Mouse (Mus musculus): Measurements from ENCODE around the gene Fam173a.
"Not testable (repeated sequence)": the region's sequence is repeated elsewhere in the genome, so short reads cannot be mapped to it uniquely, and the experiment has no call there.

Gene Fam173a

GRCm38 (mm10) chr17:25761561-25761970 lies 31.1 kb downstream of the Fam173a start:
- DNase-seq (ENCODE audit: low read depth, low spot score): peak; percentile 84

GRCm38 (mm10) chr17:25760148-25760547 lies 32.6 kb downstream of the Fam173a start:
- peak; percentile 57 for DNase-seq (ENCODE audit: low read depth, low spot score)

GRCm38 (mm10) chr17:25757691-25758090 lies 35.0 kb downstream of the Fam173a start:
- no peak for DNase-seq (ENCODE audit: low read depth, low spot score)

- no peak for DNase-seq (ENCODE audit: low read depth, low spot score)
Measured at GRCm38 (mm10) chr17:25756378-25757242, 36.1 kb downstream of the Fam173a start.

- DNase-seq (ENCODE audit: low read depth, low spot score): no peak
Measured at GRCm38 (mm10) chr17:25755627-25756377, 36.9 kb downstream of the Fam173a start.

GRCm38 (mm10) chr17:25755086-25755485 lies 37.6 kb downstream of the Fam173a start:
- DNase-seq (ENCODE audit: low read depth, low spot score): no peak

- DNase-seq (ENCODE audit: low read depth, low spot score): no peak
Measured at GRCm38 (mm10) chr17:25754241-25754640, 38.5 kb downstream of the Fam173a start, which contains the start of gene Msln. Msln (minus strand) TSS chr17:25754378.

GRCm38 (mm10) chr17:25751446-25751845 lies 41.3 kb downstream of the Fam173a start:
- no peak for DNase-seq (ENCODE audit: low read depth, low spot score)

GRCm38 (mm10) chr17:25749314-25749713 lies 43.4 kb downstream of the Fam173a start:
- DNase-seq (ENCODE audit: low read depth, low spot score): no peak

- DNase-seq (ENCODE audit: low read depth, low spot score): no peak
Measured at GRCm38 (mm10) chr17:25748238-25748637, 44.5 kb downstream of the Fam173a start.

- no peak for DNase-seq (ENCODE audit: low read depth, low spot score)
Measured at GRCm38 (mm10) chr17:25744311-25744710, 48.4 kb downstream of the Fam173a start.

- no peak for DNase-seq (ENCODE audit: low read depth, low spot score)
Measured at GRCm38 (mm10) chr17:25743831-25744230, 48.9 kb downstream of the Fam173a start.

GRCm38 (mm10) chr17:25741471-25741870 lies 51.2 kb downstream of the Fam173a start:
- not testable (repeated sequence) for DNase-seq (ENCODE audit: low read depth, low spot score)
